Mouse (Mus musculus): ENCODE data around the gene Rapgef2. TPM values are rescaled to one million over a fixed set of nuclear protein-coding genes. Genes with fewer than 3 reads are reported as not detected.

The Rapgef2 gene
- polyA plus RNA-seq, 2 experiments: 1.2 TPM

DNA sequence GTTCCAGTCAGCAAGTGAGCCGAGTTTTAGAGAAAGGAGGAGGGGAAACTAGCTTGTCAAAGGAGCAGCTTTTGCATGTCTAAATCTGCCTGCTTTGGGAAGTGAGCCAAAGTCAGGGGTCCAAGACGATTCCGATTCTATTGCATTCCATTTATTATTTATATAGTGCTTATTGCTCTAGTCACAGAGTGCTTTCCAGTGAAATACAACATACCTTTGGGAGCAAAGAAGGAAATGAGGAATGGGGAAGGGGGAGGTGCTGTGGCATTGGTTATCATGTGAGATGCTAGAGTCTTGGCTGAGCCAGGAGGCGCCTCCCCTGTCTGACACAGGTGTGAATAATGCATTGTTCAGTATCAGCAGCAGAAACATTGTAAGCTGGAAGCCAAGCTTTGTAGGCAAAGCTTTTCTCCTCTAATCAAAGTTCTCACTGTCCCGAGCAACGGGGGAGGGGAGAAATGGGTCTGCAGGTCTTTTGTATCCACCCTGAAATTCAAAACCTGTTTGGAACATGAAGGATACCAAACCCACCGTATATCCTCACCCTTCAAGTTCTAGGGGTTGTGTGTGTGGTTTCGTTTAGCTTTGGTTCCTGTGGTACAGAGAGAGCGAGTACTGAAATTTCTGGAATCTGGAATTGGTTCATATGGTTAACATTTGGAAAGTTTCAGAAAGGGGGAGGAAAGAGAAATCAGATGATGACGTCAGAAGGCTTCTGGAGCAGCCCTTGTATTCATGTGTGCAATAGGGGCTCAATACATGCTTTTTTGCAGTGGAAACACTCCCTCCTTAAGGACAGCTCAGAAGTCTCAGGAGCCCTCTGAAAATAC, 38.6 kb upstream of the Rapgef2 start:
- Histone ChIP-seq H3K9me3 (ENCODE audit: control insufficient read depth, low read length) (no peaks in the 10 kb centered on the region), H3K9ac (replicated peaks) (no peak overlapping the region), H3K27me3 (ENCODE audit: control insufficient read depth, insufficient read depth, low read length) (no peaks in the 10 kb centered on the region), H3K4me3 (ENCODE audit: insufficient read depth in 1 of 2, low read depth in 2 of 2, low read length in 2 of 2) (no peak overlapping the region), H3K4me2 (ENCODE audit: low read depth) (no peak overlapping the region), H3K36me3 (replicated peaks; ENCODE audit: control insufficient read depth, insufficient read depth, low read depth) (no peaks in the 10 kb centered on the region), H3K27ac (no peak overlapping the region), H3K4me1 (replicated peaks; ENCODE audit: control insufficient read depth in 2 of 2, insufficient read depth in 2 of 2, low read length in 1 of 2) (no peaks in the 10 kb centered on the region)
- 40% methylated on average over 10 of the region's 10 CpGs for WGBS (ENCODE audit: insufficient replicate concordance)
- no peak for DNase-seq (ENCODE audit: low read depth in 3 of 3, low spot score in 3 of 3)
- ATAC-seq (ENCODE audit: insufficient read depth): no peak
- TF ChIP-seq CTCF (IDR thresholded peaks at IDR 0.05; ENCODE audit: low read depth): no peak
- TF ChIP-seq EP300 (IDR thresholded peaks at IDR 0.05; ENCODE audit: low read depth): no peak

DNA sequence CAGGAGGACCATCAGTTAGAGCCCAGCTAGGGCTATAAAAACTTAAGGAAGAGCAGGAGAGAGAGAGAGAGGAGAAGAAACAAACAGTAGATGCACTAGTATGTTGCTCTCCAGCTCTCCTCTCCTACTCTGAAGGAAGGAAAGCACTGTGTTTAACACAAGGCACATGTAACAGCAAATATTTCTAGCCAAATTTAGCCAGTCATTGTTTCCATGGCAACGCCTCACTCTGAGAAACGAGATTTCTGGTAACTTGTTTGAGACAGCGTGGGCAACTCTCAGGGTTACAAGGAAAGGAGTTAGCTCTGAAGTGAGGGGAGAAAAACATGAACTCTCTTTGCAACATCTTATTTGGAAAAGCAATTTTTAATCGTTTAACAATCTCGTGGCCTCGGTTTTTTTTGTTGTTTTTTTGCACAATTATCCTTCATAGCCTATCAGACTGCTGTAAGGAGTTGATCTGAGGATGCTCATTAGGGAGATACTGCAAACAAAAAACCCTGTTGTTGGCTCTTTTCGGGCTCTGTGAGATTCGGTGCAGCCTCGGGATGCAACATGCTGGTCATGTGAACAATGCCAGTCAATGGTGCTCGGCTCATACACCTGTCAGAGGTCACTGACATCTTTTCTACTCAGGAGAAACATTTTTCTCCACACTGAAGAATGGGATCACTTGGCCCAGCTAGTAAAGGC, 27.8 kb upstream of the Rapgef2 start:
- H3K27ac ChIP-seq: no peak overlapping the region
- WGBS (ENCODE audit: insufficient replicate concordance): 54% methylated on average over 10 of the region's 10 CpGs
- H3K4me2 ChIP-seq (ENCODE audit: low read depth): no peak overlapping the region
- ATAC-seq (ENCODE audit: insufficient read depth) (no peak), DNase-seq (ENCODE audit: low read depth in 3 of 3, low spot score in 3 of 3) (no peak)
- no peaks in the 10 kb centered on the region for H3K4me1 ChIP-seq (replicated peaks; ENCODE audit: control insufficient read depth in 2 of 2, insufficient read depth in 2 of 2, low read length in 1 of 2)
- TF ChIP-seq CTCF (IDR thresholded peaks at IDR 0.05; ENCODE audit: low read depth) (no peak), EP300 (IDR thresholded peaks at IDR 0.05; ENCODE audit: low read depth) (no peak)
- H3K4me3 ChIP-seq (ENCODE audit: insufficient read depth in 1 of 2, low read depth in 2 of 2, low read length in 2 of 2): no peak overlapping the region
- no peaks in the 10 kb centered on the region for H3K36me3 ChIP-seq (replicated peaks; ENCODE audit: control insufficient read depth, insufficient read depth, low read depth)
- no peaks in the 10 kb centered on the region for H3K9me3 ChIP-seq (ENCODE audit: control insufficient read depth, low read length)
- H3K27me3 ChIP-seq (ENCODE audit: control insufficient read depth, insufficient read depth, low read length): no peaks in the 10 kb centered on the region
- H3K9ac ChIP-seq (replicated peaks): no peak overlapping the region

DNA sequence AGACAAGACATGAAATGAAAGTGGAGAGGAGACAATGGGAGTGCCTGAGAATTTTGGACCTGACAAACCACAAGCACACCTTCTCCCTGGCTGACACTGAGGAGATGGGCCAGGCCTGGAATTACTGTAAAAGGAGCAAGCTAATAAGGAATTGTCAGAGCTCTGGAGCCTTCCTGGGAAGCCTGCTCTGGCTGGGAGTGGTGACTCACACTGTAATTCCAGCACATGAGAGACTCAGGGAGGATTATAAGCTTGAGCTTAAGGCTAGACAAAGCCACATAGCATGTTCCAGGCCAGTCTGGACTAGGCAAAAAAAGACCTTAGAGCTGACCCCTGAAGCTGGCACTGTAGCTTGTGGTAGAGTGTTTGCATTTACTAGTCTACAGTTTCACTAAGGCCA, 25.6 kb upstream of the Rapgef2 start:
- Histone ChIP-seq H3K4me3 (ENCODE audit: insufficient read depth in 1 of 2, low read depth in 2 of 2, low read length in 2 of 2) (no peak overlapping the region), H3K9me3 (ENCODE audit: control insufficient read depth, low read length) (no peaks in the 10 kb centered on the region), H3K27me3 (ENCODE audit: control insufficient read depth, insufficient read depth, low read length) (no peaks in the 10 kb centered on the region), H3K9ac (replicated peaks) (no peak overlapping the region), H3K4me2 (ENCODE audit: low read depth) (no peak overlapping the region), H3K27ac (no peak overlapping the region), H3K36me3 (replicated peaks; ENCODE audit: control insufficient read depth, insufficient read depth, low read depth) (no peaks in the 10 kb centered on the region), H3K4me1 (replicated peaks; ENCODE audit: control insufficient read depth in 2 of 2, insufficient read depth in 2 of 2, low read length in 1 of 2) (no peaks in the 10 kb centered on the region)
- TF ChIP-seq CTCF (IDR thresholded peaks at IDR 0.05; ENCODE audit: low read depth) (no peak), EP300 (IDR thresholded peaks at IDR 0.05; ENCODE audit: low read depth) (no peak)
- ATAC-seq (ENCODE audit: insufficient read depth): no peak
- no peak for DNase-seq (ENCODE audit: low read depth in 3 of 3, low spot score in 3 of 3)

DNA sequence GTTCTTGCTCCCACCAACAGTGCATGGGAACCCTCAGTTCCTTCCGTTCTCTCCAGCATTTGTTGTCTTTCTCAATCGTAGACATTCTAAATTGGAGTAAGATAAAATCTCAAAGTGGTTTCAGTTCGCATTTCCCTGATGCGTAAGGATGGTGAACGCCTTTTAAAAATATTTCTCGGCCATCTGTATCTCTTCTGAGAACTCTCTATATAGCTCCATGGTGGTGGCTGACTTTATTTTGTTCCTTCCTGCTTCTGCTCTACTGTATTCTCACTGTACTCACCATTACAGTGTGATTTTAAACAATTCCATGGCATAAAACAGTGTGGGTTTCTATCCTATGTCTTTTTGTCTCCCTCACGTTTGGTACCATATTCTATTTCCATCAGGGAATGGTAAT, 23.9 kb upstream of the Rapgef2 start:
- no peaks in the 10 kb centered on the region for H3K9me3 ChIP-seq (ENCODE audit: control insufficient read depth, low read length)
- no peak overlapping the region for H3K9ac ChIP-seq (replicated peaks)
- no peak for TF ChIP-seq EP300 (IDR thresholded peaks at IDR 0.05; ENCODE audit: low read depth)
- TF ChIP-seq CTCF (IDR thresholded peaks at IDR 0.05; ENCODE audit: low read depth): no peak
- no peak for DNase-seq (ENCODE audit: low read depth in 3 of 3, low spot score in 3 of 3)
- no peaks in the 10 kb centered on the region for H3K36me3 ChIP-seq (replicated peaks; ENCODE audit: control insufficient read depth, insufficient read depth, low read depth)
- no peak overlapping the region for H3K4me2 ChIP-seq (ENCODE audit: low read depth)
- WGBS (ENCODE audit: insufficient replicate concordance): 54% methylated on average over 7 of the region's 7 CpGs
- no peak for ATAC-seq (ENCODE audit: insufficient read depth)
- H3K4me3 ChIP-seq (ENCODE audit: insufficient read depth in 1 of 2, low read depth in 2 of 2, low read length in 2 of 2): no peak overlapping the region
- no peaks in the 10 kb centered on the region for H3K27me3 ChIP-seq (ENCODE audit: control insufficient read depth, insufficient read depth, low read length)
- H3K4me1 ChIP-seq (replicated peaks; ENCODE audit: control insufficient read depth in 2 of 2, insufficient read depth in 2 of 2, low read length in 1 of 2): no peaks in the 10 kb centered on the region
- H3K27ac ChIP-seq: no peak overlapping the region

DNA sequence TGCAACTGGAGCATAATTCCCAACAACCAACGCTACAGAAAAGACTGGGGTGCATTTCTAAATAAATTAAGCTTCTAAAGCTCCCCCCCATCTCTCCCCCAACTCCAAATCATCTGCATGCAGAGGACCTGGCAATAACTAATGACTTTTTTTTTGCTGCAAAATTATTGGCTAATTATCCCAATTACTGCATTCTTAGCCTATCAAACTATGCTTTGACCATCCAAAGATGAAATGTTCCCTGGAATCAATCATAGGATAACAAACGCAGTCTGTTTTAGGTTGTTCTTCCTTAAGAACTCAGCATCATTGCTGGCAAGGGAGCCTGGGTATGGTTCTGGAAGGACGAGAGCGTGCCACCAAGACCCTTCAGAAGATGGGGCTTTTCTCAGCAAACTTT, 22.3 kb upstream of the Rapgef2 start:
- Histone ChIP-seq H3K9ac (replicated peaks) (no peak overlapping the region), H3K9me3 (ENCODE audit: control insufficient read depth, low read length) (no peaks in the 10 kb centered on the region), H3K4me2 (ENCODE audit: low read depth) (no peak overlapping the region), H3K4me1 (replicated peaks; ENCODE audit: control insufficient read depth in 2 of 2, insufficient read depth in 2 of 2, low read length in 1 of 2) (no peaks in the 10 kb centered on the region), H3K36me3 (replicated peaks; ENCODE audit: control insufficient read depth, insufficient read depth, low read depth) (no peaks in the 10 kb centered on the region), H3K27me3 (ENCODE audit: control insufficient read depth, insufficient read depth, low read length) (no peaks in the 10 kb centered on the region), H3K27ac (no peak overlapping the region), H3K4me3 (ENCODE audit: insufficient read depth in 1 of 2, low read depth in 2 of 2, low read length in 2 of 2) (no peak overlapping the region)
- TF ChIP-seq CTCF (IDR thresholded peaks at IDR 0.05; ENCODE audit: low read depth) (no peak), EP300 (IDR thresholded peaks at IDR 0.05; ENCODE audit: low read depth) (no peak)
- WGBS (ENCODE audit: insufficient replicate concordance): 63% methylated on average over 4 of the region's 4 CpGs
- DNase-seq (ENCODE audit: low read depth in 3 of 3, low spot score in 3 of 3) (no peak), ATAC-seq (ENCODE audit: insufficient read depth) (no peak)

All from liver, embryonic 14.5 days (tissue).